9 mouse cellular contexts compared by ENCODE assay signal in genomic region chr4:149977801-149978544, GRCm38 (mm10). TPM values are rescaled to one million over a fixed set of nuclear protein-coding genes. Genes with fewer than 3 reads are reported as not detected.
DNase-seq lines count a peak whose midpoint lies in the region; ATAC-seq and TF ChIP-seq lines count a peak whose summit lies in the region.
"Had no signal": no experiment of that assay in that cellular context is flagged by ENCODE, and none has a peak within 500 bp of the region (broad histone marks: within the 10 kb centered on the region; RNA-seq: fewer than 3 reads in every experiment).

No protein-coding gene starts in this region.

- peak overlapping the region; percentile 24 for H3K4me2 ChIP-seq in heart, embryonic 13.5 days
- no peak overlapping the region for H3K4me2 ChIP-seq in kidney, postnatal 0 days (ENCODE audit: low read length)
- H3K4me2 ChIP-seq: liver, embryonic 13.5 days had no signal

- peaks cover 22% of the 10 kb centered on the region for H3K36me3 ChIP-seq in heart, embryonic 13.5 days
- no peaks in the 10 kb centered on the region for H3K36me3 ChIP-seq in testis, adult 2 months (ENCODE audit: control insufficient read depth, insufficient read depth, low read length)
- 0 out of 2 replicates have a peak, but pooled peaks cover 13% of the 10 kb centered on the region for H3K36me3 ChIP-seq in kidney, postnatal 0 days (ENCODE audit: insufficient read depth, low read length)

- no peak for TF ChIP-seq CTCF in testis, adult 2 months (IDR thresholded peaks at IDR 0.05; ENCODE audit: control insufficient read depth, insufficient read depth, insufficient replicate concordance, low read depth, low read length)
- TF ChIP-seq CTCF in kidney, postnatal 0 days (IDR thresholded peaks at IDR 0.05; ENCODE audit: low read depth), result no peak

- no peak overlapping the region for H3K4me3 ChIP-seq in heart, embryonic 13.5 days
- H3K4me3 ChIP-seq in testis, adult 2 months (ENCODE audit: control insufficient read depth, low read depth, low read length), result no peak overlapping the region
- no peak overlapping the region for H3K4me3 ChIP-seq in kidney, postnatal 0 days (replicated peaks; ENCODE audit: low read depth, low read length)
- H3K4me3 ChIP-seq: liver, embryonic 13.5 days had no signal

- intact Hi-C loops in heart, postnatal 25 days (cut with DNase I), result loop anchor here (5.0 kb wide), 1 partner anchor 226 kb away; no protein-coding TSS in a partner anchor

- H3K4me1 ChIP-seq in heart, embryonic 13.5 days, result peaks cover 38% of the 10 kb centered on the region
- H3K4me1 ChIP-seq in testis, adult 2 months (ENCODE audit: control insufficient read depth, insufficient read depth, low read length), result peaks cover 4% of the 10 kb centered on the region
- peaks cover 18% of the 10 kb centered on the region for H3K4me1 ChIP-seq in kidney, postnatal 0 days (replicated peaks; ENCODE audit: insufficient read depth, low read length)

- no peak for DNase-seq in heart, postnatal 25 days (ENCODE audit: low spot score)
- no peak for DNase-seq in testis, postnatal 14 days (ENCODE audit: low spot score)
- DNase-seq in kidney, postnatal 0 days (ENCODE audit: low spot score), result peak; percentile 71
- no peak for DNase-seq in layer of hippocampus, adult 18-20 months (ENCODE audit: low spot score in 2 of 2)
- no peak for DNase-seq in urinary bladder, postnatal 14 days (ENCODE audit: low spot score)
- DNase-seq: liver, embryonic 13.5 days had no signal

- no peak for ATAC-seq in heart, embryonic 13.5 days (ENCODE audit: extremely low read depth, insufficient number of reproducible peaks, low FRiP score, low TSS enrichment)
- peak; percentile 77; the same call in 1 of the 2 replicates for ATAC-seq in kidney, postnatal 0 days (replicated peaks; ENCODE audit: low FRiP score, low read depth)
- ATAC-seq in inflammation-experienced regulatory T-cells, adult 6 months, result no peak

- 0 out of 2 replicates have a peak, but pooled peaks have one; percentile 4 for TF ChIP-seq POLR2A in testis, adult 2 months (IDR thresholded peaks at IDR 0.05; ENCODE audit: control insufficient read depth, low read depth, low read length)

- H3K9ac ChIP-seq in heart, embryonic 13.5 days, result peak overlapping the region; percentile 63
- H3K9ac ChIP-seq in kidney, postnatal 0 days (ENCODE audit: low read depth, low read length), result 0 out of 2 replicates have a peak overlapping the region, but pooled peaks have one; percentile 5
- H3K9ac ChIP-seq: liver, embryonic 13.5 days had no signal

- H3K27me3 ChIP-seq in heart, embryonic 13.5 days (replicated peaks), result peaks cover 5% of the 10 kb centered on the region; the same call in 1 of the 2 replicates
- no peaks in the 10 kb centered on the region for H3K27me3 ChIP-seq in testis, adult 2 months (ENCODE audit: control insufficient read depth, insufficient read depth, low read length)
- H3K27me3 ChIP-seq in kidney, postnatal 0 days (ENCODE audit: insufficient read depth, low read length), result no peaks in the 10 kb centered on the region
- H3K27me3 ChIP-seq: liver, embryonic 13.5 days had no signal

- WGBS in heart, embryonic 13.5 days, result 35% methylated on average over 17 of the region's 17 CpGs
- 35% methylated on average over 17 of the region's 17 CpGs for WGBS in kidney, postnatal 0 days

- peak overlapping the region; percentile 37 for H3K27ac ChIP-seq in heart, embryonic 13.5 days (replicated peaks)
- H3K27ac ChIP-seq in testis, adult 2 months (ENCODE audit: control insufficient read depth, insufficient read depth, low read depth, low read length), result no peak overlapping the region; the same call in 1 of the 2 replicates
- peak overlapping the region; percentile 40 for H3K27ac ChIP-seq in kidney, postnatal 0 days
- H3K27ac ChIP-seq: liver, embryonic 13.5 days had no signal

- no peaks in the 10 kb centered on the region for H3K9me3 ChIP-seq in heart, embryonic 13.5 days
- no peaks in the 10 kb centered on the region for H3K9me3 ChIP-seq in kidney, postnatal 0 days (replicated peaks; ENCODE audit: low read length)
- H3K9me3 ChIP-seq: liver, embryonic 13.5 days had no signal

RNA-seq across cellular contexts. Expression of gene Spsb1, which starts 23.1 kb away (rescaled TPM):
- 4.3 and 4.5 TPM in 2 replicates for polyA plus RNA-seq in heart, embryonic 13.5 days (2015; fragmentation: Nextera tagmentation; extraction: Ambion mirVana)
- 10 to 100 TPM; 32.6 to 36.7 TPM for total RNA-seq in heart, postnatal 25 days (2021)
- polyA plus RNA-seq in testis, adult 2 months (2012; rRNA removed), result 71.5 and 79.1 TPM in 2 replicates
- polyA plus RNA-seq in kidney, postnatal 0 days (2015; fragmentation: Nextera tagmentation; extraction: Ambion mirVana), result 10.7 and 11.6 TPM in 2 replicates
- 1 to 10 TPM; 1.7 to 8.9 (median 7.9) TPM for polyA plus RNA-seq in inflammation-experienced regulatory T-cells, adult 6 months (2017; shearing (Covaris generic))
- 10 to 100 TPM; 27.2 to 36.3 TPM for total RNA-seq in layer of hippocampus, adult 18-20 months (2021)

RNA-seq across cellular contexts. Expression of gene H6pd, which starts 30.9 kb away (rescaled TPM):
- 10.2 and 10.6 TPM in 2 replicates for polyA plus RNA-seq in heart, embryonic 13.5 days (2015; fragmentation: Nextera tagmentation; extraction: Ambion mirVana)
- 10 to 100 TPM; 39.8 to 45.4 TPM for total RNA-seq in heart, postnatal 25 days (2021)
- 7.2 and 7.3 TPM in 2 replicates for polyA plus RNA-seq in testis, adult 2 months (2012; rRNA removed)
- 27.2 and 27.8 TPM in 2 replicates for polyA plus RNA-seq in kidney, postnatal 0 days (2015; fragmentation: Nextera tagmentation; extraction: Ambion mirVana)
- 1 to 10 TPM; 4.1 to 5.9 (median 5.0) TPM for polyA plus RNA-seq in inflammation-experienced regulatory T-cells, adult 6 months (2017; shearing (Covaris generic))
- 10 to 100 TPM; 10.2 to 10.6 TPM for total RNA-seq in layer of hippocampus, adult 18-20 months (2021)
